Mouse (Mus musculus) myocyte (in vitro differentiated cells): ENCODE measurements around the gene Stard5. TPM values are rescaled to one million over a fixed set of nuclear protein-coding genes. Genes with fewer than 3 reads are reported as not detected.

Source experiments
- H3K27me3 ChIP-seq: one replicate; pipeline ENCODE4 v1.6.1; 2011; ENCODE audit not compliant: control insufficient read depth, insufficient read depth, insufficient read length
- H3K36me3 ChIP-seq: one replicate; pipeline ENCODE4 v1.6.1; 2011; ENCODE audit not compliant: control insufficient read depth, insufficient read depth
- H3K4me2 ChIP-seq: one replicate; pipeline ENCODE4 v1.6.1; 2011; ENCODE audit warnings: low read depth, control low read depth
- H3K4me3 ChIP-seq: one replicate; pipeline ENCODE4 v1.5.1; 2011; ENCODE audit warnings: mild to moderate bottlenecking, control low read depth, moderate library complexity
- H3K79me2 ChIP-seq: one replicate; pipeline ENCODE4 v1.6.1; 2011; ENCODE audit not compliant: control insufficient read depth, insufficient read depth
- H3ac ChIP-seq: one replicate; pipeline ENCODE4 v1.6.1; 2011; ENCODE audit not compliant: control insufficient read depth, insufficient read length
- CEBPB ChIP-seq: IDR thresholded peaks from 2 replicates; pipeline ENCODE4 v1.6.1; 2011; ENCODE audit warnings: mild to moderate bottlenecking, moderate library complexity; ENCODE audit not compliant: poor library complexity, insufficient read depth, severe bottlenecking
- E2F4 ChIP-seq: IDR thresholded peaks from one replicate; pipeline ENCODE4 v1.6.1; 2011; ENCODE audit warnings: mild to moderate bottlenecking, control low read depth, moderate library complexity; ENCODE audit not compliant: insufficient read depth
- MAX ChIP-seq: IDR thresholded peaks from one replicate; pipeline ENCODE4 v1.6.1; 2011; ENCODE audit warnings: low read depth, mild to moderate bottlenecking, control low read depth
- MYOD1 ChIP-seq, 3 experiments: IDR thresholded peaks; one replicate each; pipeline ENCODE4 v1.6.1; 2011; ENCODE audit warnings: control low read depth in 2 of 3, low read depth in 2 of 3, mild to moderate bottlenecking in 2 of 3, moderate library complexity in 1 of 3; ENCODE audit not compliant: insufficient read length in 2 of 3, control insufficient read depth in 1 of 3
- MYOG ChIP-seq, 3 experiments: IDR thresholded peaks; one replicate each; pipeline ENCODE4 v1.6.1; 2011; ENCODE audit warnings: control low read depth in 2 of 3, low read depth in 2 of 3, mild to moderate bottlenecking in 2 of 3; ENCODE audit not compliant: insufficient read length in 2 of 3, control insufficient read depth in 1 of 3, insufficient read depth in 1 of 3
- POLR2A ChIP-seq: IDR thresholded peaks from one replicate; pipeline ENCODE4 v1.6.1; 2011; ENCODE audit warnings: low read depth, mild to moderate bottlenecking, control low read depth, moderate library complexity; ENCODE audit not compliant: insufficient read length
- POLR2AphosphoS2 ChIP-seq: IDR thresholded peaks from one replicate; pipeline ENCODE4 v1.6.1; 2011; ENCODE audit warnings: low read depth, control low read depth; ENCODE audit not compliant: insufficient read length
- REST ChIP-seq: IDR thresholded peaks from one replicate; pipeline ENCODE4 v1.6.1; 2011; ENCODE audit warnings: mild to moderate bottlenecking, control low read depth, moderate library complexity; ENCODE audit not compliant: insufficient read depth, insufficient read length
- SRF ChIP-seq: IDR thresholded peaks from one replicate; pipeline ENCODE4 v1.6.1; 2011; ENCODE audit warnings: low read depth; ENCODE audit not compliant: control insufficient read depth, insufficient read length
- TCF12 ChIP-seq: IDR thresholded peaks from one replicate; pipeline ENCODE4 v1.6.1; 2011; ENCODE audit warnings: mild to moderate bottlenecking, control low read depth; ENCODE audit not compliant: poor library complexity, insufficient read depth, severe bottlenecking
- TCF3 ChIP-seq: IDR thresholded peaks from one replicate; pipeline ENCODE4 v1.6.1; 2011; ENCODE audit warnings: low read depth, control low read depth; ENCODE audit not compliant: insufficient read length
- USF1 ChIP-seq: IDR thresholded peaks from one replicate; pipeline ENCODE4 v1.6.1; 2011; ENCODE audit warnings: low read depth, mild to moderate bottlenecking, control low read depth, moderate library complexity
- polyA plus RNA-seq: library from polyadenylated mRNA; unstranded; fragments of >200 nt; fragmentation: generic; extraction: Trizol; gene quantifications from one replicate; pipeline ENCODE4 v1.2.1, GENCODE M21; 2012; ENCODE audit warnings: missing spikeins

The Stard5 gene
- polyA plus RNA-seq, 1 experiment: 31.0 TPM

DNA sequence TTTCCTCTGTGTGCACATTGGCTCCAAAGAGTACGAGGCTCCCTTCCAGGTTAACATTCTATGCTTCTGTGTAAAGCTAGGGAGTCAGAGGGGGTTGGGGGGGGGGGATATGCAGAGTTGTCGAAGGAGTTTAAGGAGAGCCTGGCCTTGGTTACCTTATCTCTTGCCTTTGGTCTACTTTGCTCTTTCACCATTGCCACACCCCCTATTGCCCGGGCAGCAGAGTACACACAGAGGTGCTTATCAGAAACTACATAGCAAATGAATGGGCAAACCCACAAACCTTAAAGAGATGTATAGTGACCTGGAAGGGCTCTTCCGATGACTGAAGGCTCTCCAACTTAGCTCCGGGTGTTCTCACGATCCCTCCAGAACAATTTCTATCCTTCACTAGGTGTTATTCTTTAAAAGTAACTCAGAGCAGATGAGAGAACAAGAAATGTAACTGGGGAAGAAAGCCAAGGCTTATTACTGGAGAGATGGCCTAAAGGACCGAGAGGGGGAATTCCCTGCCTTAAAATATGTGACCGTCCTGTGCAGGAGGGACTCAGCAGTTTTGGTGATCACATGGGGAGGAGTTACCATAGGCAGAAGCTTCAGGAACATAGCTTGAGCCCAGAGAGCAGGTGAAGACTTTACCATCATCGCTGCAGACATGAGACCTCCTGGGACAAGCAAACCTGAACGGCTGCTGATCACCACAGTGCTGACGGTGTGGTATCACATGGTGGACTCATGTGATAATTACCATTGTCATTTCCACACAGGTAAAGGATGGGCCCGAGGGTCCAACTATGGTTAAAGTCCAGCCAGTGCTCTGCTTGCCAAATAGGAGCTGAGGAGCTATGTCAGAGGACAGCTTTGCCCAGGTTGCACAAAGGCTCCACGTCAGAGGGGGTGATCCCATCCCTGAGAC is 32.5 kb upstream of the Stard5 start:
- Histone ChIP-seq H3ac (no peak overlapping the region), H3K4me2 (no peak overlapping the region), H3K4me3 (no peak overlapping the region), H3K79me2 (no peaks in the 10 kb centered on the region), H3K36me3 (no peaks in the 10 kb centered on the region), H3K27me3 (no peaks in the 10 kb centered on the region)
- TF ChIP-seq USF1 (no peak), POLR2A (no peak), REST (no peak), TCF3 (no peak), TCF12 (no peak)

DNA sequence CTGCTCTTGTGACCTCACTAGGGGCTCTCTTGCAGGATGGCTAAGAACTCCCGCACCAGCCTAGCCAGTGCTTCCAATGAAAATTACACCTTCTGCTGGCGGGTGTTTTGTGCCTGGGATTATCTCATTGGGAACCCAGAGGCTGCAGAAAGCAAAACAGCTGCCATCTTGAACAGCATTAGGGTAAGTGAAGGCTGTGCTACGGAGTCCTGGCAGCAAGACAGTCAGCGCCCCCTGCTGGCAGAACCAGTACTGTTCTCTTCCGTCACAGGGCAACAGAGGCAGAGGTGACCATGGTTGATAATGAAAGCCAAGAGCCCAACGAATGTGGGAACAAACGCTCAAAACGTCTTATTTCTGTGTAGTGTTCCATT is 31.9 kb upstream of the Stard5 start:
- Histone ChIP-seq H3K36me3 (no peaks in the 10 kb centered on the region), H3K4me2 (no peak overlapping the region), H3K79me2 (no peaks in the 10 kb centered on the region), H3ac (no peak overlapping the region), H3K27me3 (no peaks in the 10 kb centered on the region), H3K4me3 (no peak overlapping the region)
- no peak for TF ChIP-seq MAX
- no peak for TF ChIP-seq POLR2AphosphoS2
- no peak for TF ChIP-seq CEBPB
- no peak for TF ChIP-seq MYOG (IDR thresholded peaks at IDR 0.05; ENCODE audit: control insufficient read depth in 1 of 3, insufficient read depth in 1 of 3, insufficient read length in 2 of 3, low read depth in 2 of 3)
- TF ChIP-seq E2F4: no peak
- TF ChIP-seq REST: no peak
- no peak for TF ChIP-seq POLR2A
- no peak for TF ChIP-seq MYOD1 (IDR thresholded peaks at IDR 0.05; ENCODE audit: control insufficient read depth in 1 of 3, insufficient read length in 2 of 3, low read depth in 2 of 3)
- TF ChIP-seq TCF3: no peak
- TF ChIP-seq USF1: no peak
- no peak for TF ChIP-seq SRF
- TF ChIP-seq TCF12: no peak

DNA sequence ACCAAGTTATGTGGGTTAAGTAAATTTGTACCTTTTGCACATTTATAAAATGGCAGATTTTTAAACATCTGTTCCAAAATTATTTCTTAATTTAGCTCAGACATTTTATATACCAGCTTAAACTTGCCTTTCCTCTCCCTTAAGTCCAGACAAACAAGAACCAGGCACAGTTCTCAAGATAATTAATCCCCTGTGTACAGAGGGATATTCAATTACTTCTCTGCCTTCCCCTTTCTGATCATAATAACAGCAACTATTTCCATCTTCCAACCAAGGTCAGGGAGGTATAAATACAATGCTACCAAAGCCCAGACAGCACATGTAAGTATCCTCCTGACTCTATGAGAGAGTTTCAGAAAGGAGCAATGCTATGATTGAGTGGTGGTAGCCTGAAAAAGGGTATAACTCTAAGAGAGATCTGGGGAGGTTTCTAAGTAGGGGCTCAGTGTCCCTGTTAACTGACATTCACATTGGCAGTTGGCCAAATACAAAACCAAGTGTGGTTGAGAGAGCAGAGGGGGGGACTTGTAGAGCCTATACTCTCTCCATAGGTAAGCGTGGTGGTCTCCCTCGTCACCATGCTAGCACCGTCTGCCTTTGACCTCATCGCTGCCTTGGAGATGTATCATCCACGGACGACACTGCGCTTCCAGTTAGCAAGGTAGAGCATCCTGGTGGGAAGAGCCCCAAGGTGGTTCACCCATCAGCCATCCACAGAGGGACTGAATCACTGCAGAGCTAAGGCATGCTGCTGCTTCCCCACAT is 27.4 kb upstream of the Stard5 start:
- no peaks in the 10 kb centered on the region for H3K79me2 ChIP-seq
- no peaks in the 10 kb centered on the region for H3K36me3 ChIP-seq
- H3K4me2 ChIP-seq: no peak overlapping the region
- H3K27me3 ChIP-seq: no peaks in the 10 kb centered on the region
- H3K4me3 ChIP-seq: no peak overlapping the region
- H3ac ChIP-seq: no peak overlapping the region
- TF ChIP-seq TCF3: no peak
- no peak for TF ChIP-seq E2F4

DNA sequence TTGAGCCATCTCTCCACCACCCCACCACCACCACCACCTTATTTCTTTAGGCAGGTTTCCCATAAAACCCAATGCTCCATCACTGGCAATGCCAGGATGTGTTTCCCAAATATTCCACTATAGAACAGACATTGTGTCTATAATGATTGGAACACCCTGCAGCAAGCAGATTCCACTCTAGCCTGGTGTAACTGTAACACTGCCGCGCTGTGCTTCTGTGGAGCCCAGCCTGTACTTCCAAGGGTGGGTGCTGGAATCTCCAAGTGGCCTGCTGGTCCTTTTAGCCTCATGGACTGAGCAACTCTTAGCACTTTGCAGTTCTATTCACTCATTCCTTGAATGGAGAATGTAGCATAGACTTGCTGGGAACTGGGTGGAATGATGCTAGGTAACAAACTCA is 25.0 kb upstream of the Stard5 start:
- Histone ChIP-seq H3K27me3 (no peaks in the 10 kb centered on the region), H3K36me3 (no peaks in the 10 kb centered on the region), H3K79me2 (no peaks in the 10 kb centered on the region), H3K4me2 (no peak overlapping the region), H3ac (no peak overlapping the region), H3K4me3 (no peak overlapping the region)
- no peak for TF ChIP-seq TCF3
- no peak for TF ChIP-seq MAX
- no peak for TF ChIP-seq MYOG (IDR thresholded peaks at IDR 0.05; ENCODE audit: control insufficient read depth in 1 of 3, insufficient read depth in 1 of 3, insufficient read length in 2 of 3, low read depth in 2 of 3)
- no peak for TF ChIP-seq USF1
- TF ChIP-seq POLR2A: no peak
- no peak for TF ChIP-seq SRF
- TF ChIP-seq TCF12: no peak
- TF ChIP-seq CEBPB: no peak

DNA sequence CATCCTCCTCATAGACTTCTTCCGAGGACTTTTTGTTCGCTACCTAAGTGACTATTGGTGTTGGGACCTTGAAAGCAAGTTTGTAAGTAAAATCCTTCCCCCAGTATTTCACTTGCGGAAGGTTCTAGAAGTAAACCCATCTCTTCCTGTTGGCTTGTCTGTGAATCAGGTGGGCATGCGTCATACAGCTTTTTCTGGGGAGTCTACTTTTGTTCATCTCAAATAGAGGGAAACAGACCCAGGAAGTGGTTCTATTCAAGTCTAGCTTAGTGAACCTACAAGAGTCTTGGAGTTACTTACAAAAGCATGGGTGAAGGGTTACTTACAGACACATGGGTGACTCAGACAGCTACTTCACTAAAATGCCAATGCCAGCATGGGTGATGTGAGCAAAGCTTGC is 21.9 kb upstream of the Stard5 start:
- Histone ChIP-seq H3K4me3 (no peak overlapping the region), H3K4me2 (no peak overlapping the region), H3K27me3 (no peaks in the 10 kb centered on the region), H3K79me2 (no peaks in the 10 kb centered on the region), H3K36me3 (no peaks in the 10 kb centered on the region), H3ac (no peak overlapping the region)
- TF ChIP-seq MYOG (IDR thresholded peaks at IDR 0.05; ENCODE audit: control insufficient read depth in 1 of 3, insufficient read depth in 1 of 3, insufficient read length in 2 of 3, low read depth in 2 of 3): no peak
- no peak for TF ChIP-seq TCF3
- TF ChIP-seq E2F4: no peak
- TF ChIP-seq USF1: no peak
- no peak for TF ChIP-seq MAX
- no peak for TF ChIP-seq MYOD1 (IDR thresholded peaks at IDR 0.05; ENCODE audit: control insufficient read depth in 1 of 3, insufficient read length in 2 of 3, low read depth in 2 of 3)
- TF ChIP-seq POLR2AphosphoS2: no peak
- TF ChIP-seq POLR2A: no peak
- no peak for TF ChIP-seq SRF
- no peak for TF ChIP-seq TCF12
- no peak for TF ChIP-seq REST
- TF ChIP-seq CEBPB: no peak
